Mouse (Mus musculus): Measurements from ENCODE around the gene Cdc25a. TPM values are rescaled to one million over a fixed set of nuclear protein-coding genes. Genes with fewer than 3 reads are reported as not detected.

Gene Cdc25a
- polyA plus RNA-seq, 1 experiment, result 3.4 TPM

DNA sequence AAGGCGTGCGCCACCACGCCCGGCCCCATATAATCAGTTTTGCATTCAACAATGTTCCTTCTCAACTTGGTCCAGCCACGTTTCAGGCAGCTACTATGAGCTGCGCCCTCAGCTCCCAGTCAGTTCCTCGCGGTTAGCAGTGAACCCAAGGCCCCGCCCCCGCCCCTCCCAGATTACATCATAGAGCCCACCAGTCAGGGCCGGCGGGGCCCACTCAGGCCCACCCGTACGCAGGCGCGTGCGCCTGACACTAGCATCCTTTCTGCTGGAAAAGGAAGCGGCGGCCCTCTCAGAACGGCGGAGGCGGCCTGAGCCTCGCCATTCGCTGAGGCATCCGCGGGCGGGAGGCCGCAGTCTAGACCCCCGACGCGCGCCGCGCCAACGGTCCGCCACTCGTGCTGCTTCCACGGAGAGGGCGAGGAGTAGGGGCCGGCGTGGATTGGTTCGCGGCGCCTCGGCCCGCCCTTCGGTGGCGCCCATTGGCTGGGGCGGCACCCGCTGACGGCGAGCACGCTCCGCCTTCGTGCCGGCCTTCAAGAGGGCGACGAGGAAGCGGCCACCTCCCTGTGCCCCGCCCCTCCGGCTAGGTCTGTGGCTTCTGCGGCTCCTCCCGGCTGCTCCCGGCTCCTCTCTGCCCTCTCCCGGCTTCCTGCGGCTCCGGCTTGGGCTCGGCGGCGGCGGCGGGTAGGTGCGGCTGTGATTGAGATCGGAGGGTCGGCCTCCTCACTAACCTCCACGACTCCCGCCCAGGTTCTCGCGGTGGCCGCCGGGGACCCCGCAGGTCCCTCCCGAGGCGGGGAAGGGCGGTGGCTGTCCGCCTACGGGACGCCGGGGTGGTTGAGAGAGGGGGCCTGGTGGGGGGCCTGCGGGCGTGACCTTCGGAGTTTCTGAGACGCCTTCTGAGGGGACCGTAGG lies 56.1 kb downstream of the Cdc25a start, which contains the start of gene Map4:
Gene Map4 (plus strand): TSS at position 204 of the 915 bp plus-strand sequence.
- no peak for DNase-seq (ENCODE audit: low read depth)

DNA sequence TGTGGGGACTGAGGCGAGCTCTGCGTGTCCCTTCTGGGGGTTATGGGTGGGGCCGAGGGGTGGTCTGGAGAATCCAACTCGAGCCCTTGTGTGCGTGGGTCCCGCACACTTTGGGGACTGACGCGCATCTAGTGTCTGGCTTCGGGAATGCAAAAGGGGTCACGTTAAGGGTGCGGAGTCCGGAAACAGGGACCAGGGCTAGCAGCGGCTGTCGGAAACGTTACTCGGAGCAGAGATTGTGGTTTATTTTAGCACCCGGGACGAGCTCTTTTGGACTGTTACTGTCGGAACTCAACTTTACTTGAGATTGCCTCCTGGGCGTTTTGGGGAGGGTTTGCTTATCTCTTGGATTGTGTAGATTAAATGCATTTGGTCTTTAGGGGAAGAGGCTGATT lies 57.0 kb downstream of the Cdc25a start:
- no peak for DNase-seq (ENCODE audit: low read depth)

DNA sequence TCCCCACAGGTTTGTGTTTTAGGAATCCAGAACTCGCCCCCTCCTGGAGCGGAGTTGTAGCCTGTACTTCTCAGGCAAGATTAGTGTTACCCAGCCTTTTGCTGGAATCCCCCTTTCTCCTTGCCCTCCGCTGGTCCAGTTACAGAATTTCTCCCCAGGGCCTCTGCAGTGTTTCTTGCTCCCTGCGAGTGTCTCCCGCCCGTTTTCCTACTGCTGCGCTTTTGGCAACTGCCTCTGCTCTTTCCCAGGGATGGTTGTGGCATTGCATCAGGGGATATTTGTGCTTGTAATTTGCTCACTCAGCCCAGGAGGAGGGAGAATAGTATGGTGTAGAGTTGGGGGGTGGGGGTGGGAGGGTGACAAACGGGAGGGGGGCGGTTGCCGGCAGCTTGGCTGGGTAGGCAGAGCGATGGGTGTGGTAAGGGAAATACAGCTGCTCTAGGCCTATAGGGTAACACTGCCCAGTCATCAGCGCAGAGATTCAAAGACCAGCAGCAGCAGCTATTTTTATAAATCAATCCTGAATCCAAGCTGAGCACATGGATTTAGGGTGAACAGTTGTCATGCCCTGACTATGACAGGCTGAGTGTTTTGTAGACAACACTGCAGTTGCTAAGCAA lies 57.5 kb downstream of the Cdc25a start:
- DNase-seq (ENCODE audit: low read depth), result no peak

DNA sequence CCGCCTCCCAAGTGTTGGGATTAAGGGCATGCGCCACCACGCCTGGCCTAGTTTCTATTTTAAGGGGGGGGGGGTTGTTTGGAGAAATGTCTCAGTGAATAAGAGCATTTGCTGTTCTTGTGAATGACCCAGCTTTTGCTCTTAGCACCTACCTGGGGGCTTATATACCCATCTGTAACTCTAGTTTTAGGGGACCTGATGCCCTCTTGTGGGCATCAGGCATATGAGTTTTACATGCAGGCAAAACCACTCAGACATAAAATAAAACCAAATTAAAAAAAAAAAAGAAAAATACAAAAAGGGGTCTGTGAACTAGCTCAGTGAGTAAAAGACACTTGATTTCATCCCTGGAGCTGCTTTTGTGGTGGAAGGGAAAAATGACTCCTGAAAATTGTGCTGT lies 64.0 kb downstream of the Cdc25a start:
- DNase-seq (ENCODE audit: low read depth), result no peak

DNA sequence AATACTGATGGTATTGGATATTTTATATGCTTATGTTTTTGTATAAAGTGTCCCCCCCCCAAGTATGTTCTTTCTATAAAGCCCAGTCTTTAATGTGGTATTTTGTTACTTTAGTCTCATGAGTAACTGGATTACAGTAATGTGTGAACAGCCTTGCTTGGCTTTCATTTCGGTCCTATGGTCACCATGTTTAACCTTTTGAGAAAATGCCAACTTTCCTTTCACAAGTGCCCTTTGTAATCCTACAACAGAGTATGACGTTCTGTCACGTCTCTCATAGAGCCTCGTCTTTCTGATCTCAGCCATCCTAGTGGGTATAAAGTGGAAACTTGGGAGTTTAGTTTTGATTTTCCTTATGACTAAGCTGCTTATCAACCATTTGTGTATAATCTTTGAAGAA lies 67.4 kb downstream of the Cdc25a start:
- DNase-seq (ENCODE audit: low read depth), result no peak

Other genes starting within 250 kb of the Cdc25a start
- 0.27 and 0.33 TPM in 2 replicates for gene Fbxw24, start 249.5 kb upstream of the Cdc25a start, polyA plus RNA-seq (2012; rRNA removed)
- gene Fbxw25, start 210.9 kb upstream of the Cdc25a start, polyA plus RNA-seq (2012; rRNA removed), result 0.13 TPM in 1 of 2 replicates, not detected in the other
- 0.07 and 0.18 TPM in 2 replicates for gene Fbxw18, start 172.9 kb upstream of the Cdc25a start, polyA plus RNA-seq (2012; rRNA removed)
- not detected in 2 replicates for gene Fbxw26, start 129.5 kb upstream of the Cdc25a start, polyA plus RNA-seq (2012; rRNA removed)
- gene Fbxw27, start 84.9 kb upstream of the Cdc25a start, polyA plus RNA-seq (2012; rRNA removed), result 0.30 and 0.43 TPM in 2 replicates
- 3,031 and 4,791 TPM in 2 replicates for gene Spink8, start 63.3 kb upstream of the Cdc25a start, polyA plus RNA-seq (2012; rRNA removed)
- 37.7 and 38.8 TPM in 2 replicates for gene Nme6, start 42.8 kb upstream of the Cdc25a start, polyA plus RNA-seq (2012; rRNA removed)
- gene Camp, start 26.0 kb upstream of the Cdc25a start, polyA plus RNA-seq (2012; rRNA removed), result 0.18 and 0.68 TPM in 2 replicates
- gene Map4, start 55.9 kb downstream of the Cdc25a start, polyA plus RNA-seq (2012; rRNA removed), result 103 and 120 TPM in 2 replicates
- 13.1 and 18.2 TPM in 2 replicates for gene Smarcc1, start 242.1 kb downstream of the Cdc25a start, polyA plus RNA-seq (2012; rRNA removed)
- gene Dhx30, start 242.3 kb downstream of the Cdc25a start, polyA plus RNA-seq (2012; rRNA removed), result 55.6 and 66.5 TPM in 2 replicates

Data from gonadal fat pad, adult 2 months (tissue).